Mouse (Mus musculus) liver, embryonic 12.5 days (tissue): ENCODE data around the gene Bscl2. TPM values are rescaled to one million over a fixed set of nuclear protein-coding genes. Genes with fewer than 3 reads are reported as not detected.
"Not testable (repeated sequence)": the region's sequence is repeated elsewhere in the genome, so short reads cannot be mapped to it uniquely, and the experiment has no call there.

Experiments used
- ATAC-seq: fragments of 200-750 bp; cut with Nextera tagmentation; 2 replicates; pipeline ENCODE4 v1.8.0; 2017; ENCODE audit warnings: moderate number of reproducible peaks, mild to moderate bottlenecking, moderate library complexity
- H3K27ac ChIP-seq: fragments of 300-500 bp; sonication (generic); 2 replicates; pipeline ENCODE4 v1.5.1; 2016; ENCODE audit warnings: mild to moderate bottlenecking
- H3K27me3 ChIP-seq: fragments of 300-500 bp; sonication (generic); replicated peaks from 2 replicates; pipeline ENCODE4 v1.6.1; 2016; ENCODE audit warnings: mild to moderate bottlenecking, moderate library complexity
- H3K36me3 ChIP-seq: fragments of 300-500 bp; sonication (generic); 2 replicates; pipeline ENCODE4 v1.6.1; 2016; ENCODE audit warnings: mild to moderate bottlenecking, moderate library complexity
- H3K4me1 ChIP-seq: fragments of 300-500 bp; sonication (generic); 2 replicates; pipeline ENCODE4 v1.6.1; 2016
- H3K4me2 ChIP-seq: fragments of 300-500 bp; sonication (generic); 2 replicates; pipeline ENCODE4 v1.6.1; 2016; ENCODE audit warnings: mild to moderate bottlenecking, moderate library complexity
- H3K4me3 ChIP-seq: fragments of 300-500 bp; sonication (generic); 2 replicates; pipeline ENCODE4 v1.5.1; 2016; ENCODE audit warnings: mild to moderate bottlenecking, moderate library complexity
- H3K9ac ChIP-seq: fragments of 300-500 bp; sonication (generic); 2 replicates; pipeline ENCODE4 v1.6.1; 2016; ENCODE audit warnings: mild to moderate bottlenecking, moderate library complexity
- H3K9me3 ChIP-seq: fragments of 300-500 bp; sonication (generic); replicated peaks from 2 replicates; pipeline ENCODE4 v1.6.1; 2016; ENCODE audit warnings: mild to moderate bottlenecking, moderate library complexity
- whole genome bisulfite sequencing: fragments of 180-500 bp; shearing (Covaris S2); methylation state at CpG from one replicate; pipeline ENCODE4 v1.1.7; 2016; ENCODE audit not compliant: insufficient replicate concordance; 5-methylcytosine and 5-hydroxymethylcytosine counted together
- polyA plus RNA-seq: library from polyadenylated mRNA; unstranded; fragments of >200 nt; fragmentation: Nextera tagmentation; extraction: Ambion mirVana; gene quantifications from 2 replicates; pipeline ENCODE4 v1.2.1, GENCODE M21; 2016

Gene Bscl2
- polyA plus RNA-seq, 1 experiment from 2014 or later = 45.2 TPM

- peaks cover 27% of the 10 kb centered on the region for H3K36me3 ChIP-seq
- H3K4me1 ChIP-seq = peaks cover 21% of the 10 kb centered on the region
- H3K9me3 ChIP-seq = no peaks in the 10 kb centered on the region
- peak overlapping the region; percentile 86 for H3K4me2 ChIP-seq
- H3K27ac ChIP-seq = peak overlapping the region; percentile 75; the same call in 1 of the 2 replicates
- H3K27me3 ChIP-seq = no peaks in the 10 kb centered on the region
- H3K9ac ChIP-seq = peak overlapping the region; percentile 86
- no peak for ATAC-seq
- H3K4me3 ChIP-seq = peak overlapping the region; percentile 85
- 10% methylated on average over 3 of the region's 3 CpGs for WGBS
These were observed 43.7 kb downstream of the Bscl2 start for GRCm38 (mm10) chr19:8881034-8881392.

- Histone ChIP-seq H3K27ac (no peak within 1 kb of the TSS), H3K9ac (no peak within 1 kb of the TSS), H3K4me3 (no peak within 1 kb of the TSS), H3K36me3 (peaks cover 8% of the 10 kb centered on the region; the same call in 1 of the 2 replicates), H3K4me1 (peaks cover 36% of the 10 kb centered on the region), H3K27me3 (no peaks in the 10 kb centered on the region), H3K4me2 (no peak within 1 kb of the TSS), H3K9me3 (no peaks in the 10 kb centered on the region)
- no peak for ATAC-seq
- 73% methylated on average over 3 of the region's 3 CpGs for WGBS
These were observed 46.3 kb downstream of the Bscl2 start, which contains the start of the genes Lbhd1 and Gm49403 for GRCm38 (mm10) chr19:8883616-8884015. Gene Lbhd1 (plus strand): TSS chr19:8883732. Gene Gm49403 (plus strand): TSS chr19:8883930.

DNA sequence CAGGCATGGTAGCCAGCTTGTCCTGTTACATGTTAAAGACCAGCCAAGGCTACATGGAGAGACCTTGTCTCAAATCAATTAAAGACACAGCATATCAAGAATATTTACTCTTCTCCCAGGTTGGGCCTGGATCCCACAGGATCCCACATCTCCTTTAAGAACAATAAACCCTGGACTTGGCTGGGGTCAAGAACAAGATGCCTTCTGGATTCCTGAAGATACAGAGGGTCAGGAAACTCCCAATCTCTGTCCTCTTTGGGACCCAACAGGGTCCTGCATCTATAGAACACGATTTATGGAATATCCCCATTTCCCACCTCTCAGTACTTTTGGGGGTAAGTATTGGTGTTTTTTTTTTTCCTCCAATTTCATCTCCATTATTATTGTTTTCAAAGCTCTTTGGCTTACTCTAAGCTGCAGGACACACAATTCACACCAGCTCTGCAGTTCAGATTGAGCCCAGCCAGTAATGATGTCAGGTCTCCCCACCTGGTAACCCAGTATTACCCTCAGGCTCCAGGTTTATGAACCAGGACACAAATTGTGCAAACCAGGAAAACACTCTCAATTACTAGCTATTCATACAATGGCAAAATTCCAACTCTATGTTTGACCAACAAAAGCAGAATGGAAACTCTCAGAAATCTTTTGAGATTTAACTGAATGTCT lies 49.8 kb downstream of the Bscl2 start:
- no peaks in the 10 kb centered on the region for H3K27me3 ChIP-seq
- H3K9me3 ChIP-seq = no peaks in the 10 kb centered on the region
- ATAC-seq = no peak
- peaks cover 37% of the 10 kb centered on the region for H3K4me1 ChIP-seq
- H3K36me3 ChIP-seq = peaks cover 17% of the 10 kb centered on the region
- H3K4me3 ChIP-seq = peak overlapping the region; percentile 81
- WGBS = 43% methylated on average over 1 of the region's 1 CpGs
- peak overlapping the region; percentile 77 for H3K4me2 ChIP-seq
- peak overlapping the region; percentile 89 for H3K27ac ChIP-seq
- peak overlapping the region; percentile 89 for H3K9ac ChIP-seq

GRCm38 (mm10) chr19:8887585-8888463 lies 50.6 kb downstream of the Bscl2 start:
- 8% methylated on average over 19 of the region's 19 CpGs for WGBS
- H3K27me3 ChIP-seq = no peaks in the 10 kb centered on the region

GRCm38 (mm10) chr19:8888511-8889385 lies 51.5 kb downstream of the Bscl2 start, which contains the start of the genes 1810009A15Rik and Gm49416:
Gene 1810009A15Rik (plus strand): TSS chr19:8888853.
Gene Gm49416 (plus strand): TSS chr19:8888926.
- Histone ChIP-seq H3K36me3 (peaks cover 17% of the 10 kb centered on the region), H3K4me3 (peak within 1 kb of the TSS; percentile 81), H3K9me3 (no peaks in the 10 kb centered on the region), H3K9ac (peak within 1 kb of the TSS; percentile 89), H3K27me3 (no peaks in the 10 kb centered on the region), H3K27ac (peak within 1 kb of the TSS; percentile 89), H3K4me2 (peak within 1 kb of the TSS; percentile 77), H3K4me1 (peaks cover 50% of the 10 kb centered on the region)
- ATAC-seq = peak; percentile 90
- WGBS = under 1% methylated on average over 58 of the region's 58 CpGs

More at GRCm38 (mm10) chr19:8887585-8888463, 50.6 kb downstream of the Bscl2 start:
- H3K4me2 ChIP-seq = peak overlapping the region; percentile 77
- peaks cover 44% of the 10 kb centered on the region for H3K4me1 ChIP-seq
- no peaks in the 10 kb centered on the region for H3K9me3 ChIP-seq
- peaks cover 17% of the 10 kb centered on the region for H3K36me3 ChIP-seq
- ATAC-seq = no peak
- peak overlapping the region; percentile 89 for H3K27ac ChIP-seq
- peak overlapping the region; percentile 89 for H3K9ac ChIP-seq
- H3K4me3 ChIP-seq = peak overlapping the region; percentile 81

- H3K4me1 ChIP-seq = peaks cover 74% of the 10 kb centered on the region
- no peaks in the 10 kb centered on the region for H3K27me3 ChIP-seq
- H3K27ac ChIP-seq = peak within 1 kb of the TSS; percentile 95
- H3K4me2 ChIP-seq = peak within 1 kb of the TSS; percentile 84
- no peaks in the 10 kb centered on the region for H3K9me3 ChIP-seq
- peak within 1 kb of the TSS; percentile 90 for H3K4me3 ChIP-seq
- WGBS = 1% methylated on average over 54 of the region's 54 CpGs
- H3K9ac ChIP-seq = peak within 1 kb of the TSS; percentile 94
- ATAC-seq = peak; percentile 56
- peaks cover 45% of the 10 kb centered on the region for H3K36me3 ChIP-seq
These were observed 55.8 kb downstream of the Bscl2 start, which contains the start of gene Ints5 for GRCm38 (mm10) chr19:8892829-8893766. Gene Ints5 (plus strand): TSS chr19:8893005.

GRCm38 (mm10) chr19:8895397-8895960 lies 58.2 kb downstream of the Bscl2 start:
- Histone ChIP-seq H3K36me3 (peaks cover 46% of the 10 kb centered on the region), H3K4me2 (peak overlapping the region; percentile 82; the same call in 1 of the 2 replicates), H3K27me3 (no peaks in the 10 kb centered on the region), H3K27ac (peak overlapping the region; percentile 90; the same call in 1 of the 2 replicates), H3K9me3 (no peaks in the 10 kb centered on the region), H3K4me3 (no peak overlapping the region), H3K9ac (peak overlapping the region; percentile 96), H3K4me1 (peaks cover 80% of the 10 kb centered on the region)
- WGBS = 89% methylated on average over 9 of the region's 9 CpGs
- ATAC-seq = no peak

DNA sequence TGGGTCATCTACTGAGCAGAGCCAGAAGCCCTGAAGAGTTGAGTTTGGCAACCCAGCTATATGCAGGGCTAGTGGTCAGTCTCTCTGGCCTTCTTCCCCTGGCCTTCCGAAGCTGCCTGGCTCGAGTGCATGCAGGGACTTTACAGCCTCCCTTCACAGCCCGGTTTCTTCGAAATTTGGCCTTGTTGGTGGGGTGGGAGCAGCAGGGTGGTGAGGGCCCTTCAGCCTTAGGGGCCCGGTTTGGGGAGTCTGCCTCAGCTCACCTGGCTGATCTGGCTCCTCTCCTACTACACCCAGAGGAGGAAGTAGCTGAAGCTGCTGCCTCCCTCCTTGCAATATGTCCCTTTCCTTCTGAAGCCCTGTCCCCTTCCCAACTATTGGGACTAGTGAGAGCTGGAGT lies 59.0 kb downstream of the Bscl2 start:
- not testable (repeated sequence) for ATAC-seq, H3K9me3 ChIP-seq, H3K4me3 ChIP-seq, H3K27me3 ChIP-seq
- Histone ChIP-seq H3K27ac (peak overlapping the region; percentile 90), H3K36me3 (peaks cover 46% of the 10 kb centered on the region), H3K9ac (peak overlapping the region; percentile 96), H3K4me1 (peaks cover 82% of the 10 kb centered on the region), H3K4me2 (peak overlapping the region; percentile 82)
- 79% methylated on average over 5 of the region's 5 CpGs for WGBS

GRCm38 (mm10) chr19:8897211-8897864 lies 60.1 kb downstream of the Bscl2 start:
- H3K36me3 ChIP-seq = peaks cover 49% of the 10 kb centered on the region
- peak overlapping the region; percentile 90 for H3K27ac ChIP-seq
- 33% methylated on average over 21 of the region's 21 CpGs for WGBS
- not testable (repeated sequence) for H3K27me3 ChIP-seq, H3K9me3 ChIP-seq
- peak overlapping the region; percentile 96 for H3K9ac ChIP-seq
- ATAC-seq = peak; percentile 50
- peaks cover 71% of the 10 kb centered on the region for H3K4me1 ChIP-seq
- H3K4me3 ChIP-seq = peak overlapping the region; percentile 90
- peak overlapping the region; percentile 82 for H3K4me2 ChIP-seq
